Mouse (Mus musculus): ENCODE results near the gene Atp9a.
"Not testable (repeated sequence)": the region's sequence is repeated elsewhere in the genome, so short reads cannot be mapped to it uniquely, and the experiment has no call there.

Gene Atp9a

DNA sequence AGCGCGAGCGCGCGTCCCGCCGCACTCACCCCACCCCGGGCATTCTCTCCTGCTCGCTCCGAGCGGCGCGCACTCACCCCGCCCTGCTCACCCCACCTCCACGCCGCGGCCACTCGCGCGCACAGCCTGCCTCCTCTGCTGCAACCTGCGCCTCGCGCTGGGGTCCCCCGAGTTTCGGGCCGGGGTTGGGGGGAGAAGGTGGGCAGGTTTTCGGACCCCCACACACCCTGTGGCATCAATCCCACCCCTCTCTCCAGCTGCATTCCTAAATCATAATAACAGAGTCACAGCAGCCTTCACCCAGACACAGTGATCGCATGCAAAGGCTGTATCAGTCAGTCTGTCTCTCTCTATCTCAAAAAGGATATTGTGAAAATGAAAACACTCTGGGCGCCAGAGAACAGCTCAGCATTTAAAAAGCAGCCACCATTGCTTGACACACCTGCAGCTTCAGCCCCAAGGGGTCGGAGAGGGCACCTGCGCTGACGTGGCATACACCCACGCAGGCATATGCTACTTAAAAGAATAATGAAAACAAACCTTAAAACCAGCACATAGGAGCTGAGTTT, at the start of gene Atp9a:
Gene Atp9a, minus strand, starts transcription at position 351 of the 569 bp plus-strand sequence.
- DNase-seq = peak; percentile 86

DNA sequence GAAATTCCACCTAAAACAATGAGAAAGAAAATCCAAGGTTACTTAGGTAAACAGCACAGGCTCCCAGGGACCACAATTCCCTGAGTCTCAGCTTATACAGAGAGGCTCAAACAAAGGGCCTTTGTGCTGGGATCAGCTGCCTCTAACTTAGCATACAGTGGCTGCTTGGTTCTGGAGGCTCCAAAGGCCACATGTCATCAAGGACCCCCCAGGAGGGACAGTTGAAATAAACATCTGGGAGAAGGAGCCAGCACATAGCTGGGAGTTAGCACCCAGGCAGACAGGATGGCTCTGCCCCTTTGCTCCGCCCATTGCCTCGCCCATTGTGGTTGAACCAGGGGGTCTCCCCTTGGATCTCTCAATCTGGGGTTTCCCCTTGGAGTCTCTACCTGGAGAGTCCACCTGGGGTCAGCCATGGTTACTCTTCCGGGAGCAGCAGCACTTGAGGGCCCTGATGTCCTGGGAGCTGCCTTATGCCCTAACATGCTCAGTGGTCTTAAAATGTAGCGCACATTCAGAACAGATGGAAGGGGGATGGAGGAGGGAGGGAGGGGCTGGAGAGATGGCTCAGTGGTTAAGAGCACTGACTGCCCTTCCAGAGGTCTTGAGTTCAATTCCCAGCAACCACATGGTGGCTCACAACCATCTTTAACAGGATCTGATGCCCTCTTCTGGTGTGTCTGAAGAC, 49.0 kb upstream of the Atp9a start:
- no peak for DNase-seq

DNA sequence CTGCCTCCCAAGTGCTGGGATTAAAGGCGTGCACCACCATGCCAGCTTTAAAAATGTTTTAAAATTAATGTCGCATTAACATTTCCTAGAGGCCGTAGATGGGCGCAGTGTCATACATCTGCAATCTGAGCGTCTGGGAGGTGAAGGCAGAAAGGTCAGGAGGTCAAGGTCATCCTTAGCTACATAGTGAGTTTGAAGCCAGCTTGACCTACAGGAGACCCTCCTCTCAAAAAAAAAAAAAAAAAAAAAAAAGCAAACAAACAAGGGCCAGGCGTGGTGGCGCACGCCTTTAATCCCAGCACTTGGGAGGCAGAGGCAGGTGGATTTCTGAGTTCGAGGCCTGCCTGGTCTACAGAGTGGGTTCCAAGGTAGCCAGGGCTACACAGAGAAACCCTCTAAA, 44.0 kb upstream of the Atp9a start:
- no peak for DNase-seq

DNA sequence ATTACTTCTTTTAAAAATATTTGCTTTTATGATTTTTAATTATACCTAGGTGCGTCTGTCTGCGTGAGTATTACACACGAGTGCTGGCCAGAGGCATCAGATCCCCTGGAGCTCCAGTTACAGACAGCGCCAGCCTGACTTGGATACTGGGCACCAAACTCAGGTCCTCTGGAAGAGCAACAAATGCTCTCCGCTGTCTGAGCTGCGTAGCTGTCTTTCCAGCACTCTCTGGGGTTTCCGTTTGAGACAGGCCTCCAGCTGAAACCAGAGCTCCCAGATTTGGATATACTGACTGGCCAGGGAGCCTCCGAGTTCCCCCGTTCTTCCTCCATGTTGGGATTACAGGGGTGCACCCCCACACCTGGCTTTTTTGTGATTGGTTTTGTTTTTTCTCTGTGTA, 38.4 kb upstream of the Atp9a start:
- DNase-seq = no peak

DNA sequence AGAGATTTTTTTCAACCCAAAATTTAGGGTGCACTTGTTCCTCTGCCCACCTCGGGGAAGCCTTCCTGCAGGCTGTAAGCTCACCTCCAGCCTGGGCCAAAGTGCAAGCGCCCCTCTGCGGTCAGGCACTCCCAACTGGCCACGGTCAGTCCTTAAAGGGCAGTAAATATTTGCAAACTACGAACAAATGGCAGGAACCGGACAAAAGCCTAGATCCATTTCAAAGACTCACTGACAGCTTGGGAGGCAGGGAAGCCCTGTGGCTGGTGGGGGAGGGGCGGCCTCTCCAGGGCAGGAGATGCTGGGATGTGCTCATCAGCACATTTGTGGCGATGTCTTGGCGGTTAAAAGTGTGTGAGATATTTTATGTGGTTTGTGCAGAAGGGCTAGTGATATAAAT, 37.8 kb upstream of the Atp9a start:
- DNase-seq = no peak

GRCm38 (mm10) chr2:168777481-168777880, 35.3 kb upstream of the Atp9a start:
- DNase-seq = no peak

- DNase-seq = no peak
Measured at GRCm38 (mm10) chr2:168776238-168776637, 34.0 kb upstream of the Atp9a start.

DNA sequence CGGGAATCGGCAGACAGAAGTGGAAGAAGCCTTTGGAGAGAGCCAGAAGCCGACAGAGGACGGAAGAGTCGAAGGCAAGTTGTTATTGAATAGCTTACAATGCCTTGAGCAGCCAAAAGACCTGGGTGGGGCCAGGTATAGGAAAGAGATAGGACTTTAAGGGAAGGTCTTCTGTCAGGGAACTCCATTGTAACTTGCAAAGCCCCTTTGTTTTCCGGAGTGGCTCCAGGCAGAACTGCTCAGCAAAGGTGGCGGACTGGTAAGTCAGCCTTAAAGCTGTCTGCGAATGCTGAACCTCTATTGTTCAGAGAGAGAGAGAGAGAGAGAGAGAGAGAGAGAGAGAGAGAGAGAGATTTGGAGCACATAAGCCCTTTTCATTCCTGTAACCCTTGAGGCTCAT, 27.1 kb upstream of the Atp9a start:
- DNase-seq = no peak

DNA sequence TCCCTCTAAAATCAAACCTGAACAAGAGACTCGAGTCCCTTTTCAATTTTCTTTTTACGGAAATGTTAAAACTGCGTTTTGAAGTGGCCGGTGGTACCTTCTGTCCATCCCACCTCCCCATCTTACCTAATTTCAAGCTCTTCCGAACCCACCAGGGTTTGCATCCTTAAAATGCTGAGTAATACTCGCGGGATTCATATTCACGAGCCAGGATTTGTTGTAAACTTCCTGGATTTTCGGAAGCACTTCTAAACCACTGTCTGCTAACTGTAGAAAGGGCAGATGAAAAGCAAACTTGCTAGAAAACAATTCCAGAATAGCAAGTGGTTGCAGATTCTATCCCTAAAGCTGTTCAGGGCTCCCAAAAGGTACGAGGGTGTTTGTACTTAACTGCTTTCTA, 25.4 kb upstream of the Atp9a start, which contains the start of gene Sall4:
Gene Sall4, minus strand, starts transcription at position 362 of the 400 bp plus-strand sequence.
- DNase-seq = no peak

GRCm38 (mm10) chr2:168766538-168767361, 24.5 kb upstream of the Atp9a start:
- no peak for DNase-seq

GRCm38 (mm10) chr2:168765696-168766537, 23.7 kb upstream of the Atp9a start:
- DNase-seq = no peak

DNA sequence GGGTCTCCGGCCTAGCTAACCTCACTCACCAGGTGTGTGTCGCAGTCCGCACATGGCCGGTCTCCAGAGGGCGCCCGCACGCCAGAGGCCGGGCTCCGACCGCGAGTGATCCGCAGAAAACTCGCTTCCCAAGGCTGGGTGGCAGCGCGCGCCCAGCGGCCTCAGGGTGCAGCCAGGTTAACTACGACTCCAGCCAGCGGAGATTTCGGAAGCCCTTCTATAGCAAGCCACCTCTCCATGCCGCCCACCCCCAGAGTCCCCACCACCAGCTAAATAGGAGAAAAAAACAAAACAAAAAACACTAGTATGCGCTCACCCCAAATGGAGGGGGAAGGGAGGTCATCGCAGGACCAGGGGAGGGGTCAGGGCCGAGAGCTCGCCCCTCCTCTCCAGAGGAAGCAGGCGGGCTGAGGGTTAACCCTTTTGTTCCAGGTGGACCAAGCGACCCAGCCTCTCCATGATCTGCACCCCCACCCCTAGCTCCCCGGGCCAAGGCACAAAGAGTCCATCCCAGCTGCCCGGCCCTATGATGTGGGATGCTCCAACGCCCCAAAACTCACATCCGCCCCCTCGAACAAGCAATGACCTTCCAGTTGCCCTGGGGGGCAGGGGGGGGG, 23.0 kb upstream of the Atp9a start:
- DNase-seq = no peak

- no peak for DNase-seq
Measured at GRCm38 (mm10) chr2:168764460-168764867, 22.3 kb upstream of the Atp9a start.

GRCm38 (mm10) chr2:168763785-168764184, 21.6 kb upstream of the Atp9a start:
- no peak for DNase-seq

DNA sequence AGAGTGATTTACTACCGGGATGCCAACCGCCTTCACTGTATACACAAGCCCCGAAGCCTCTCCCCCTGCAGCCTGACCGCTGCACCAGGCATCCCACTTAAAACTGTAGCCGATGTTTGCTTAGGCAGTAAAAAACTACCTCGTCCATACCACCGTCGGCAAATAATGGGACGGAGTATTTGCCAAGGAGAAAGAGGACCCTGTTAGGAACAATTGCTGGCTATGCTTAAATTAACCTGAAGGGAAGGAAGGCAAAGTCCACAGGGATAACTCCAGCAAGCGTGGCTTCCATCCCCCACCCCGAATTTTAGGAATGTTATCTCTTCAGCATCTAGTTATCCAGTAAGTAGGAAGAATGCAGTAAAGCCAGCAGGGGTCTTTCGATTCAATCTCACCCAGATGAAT, 20.2 kb upstream of the Atp9a start:
- DNase-seq = no peak

DNA sequence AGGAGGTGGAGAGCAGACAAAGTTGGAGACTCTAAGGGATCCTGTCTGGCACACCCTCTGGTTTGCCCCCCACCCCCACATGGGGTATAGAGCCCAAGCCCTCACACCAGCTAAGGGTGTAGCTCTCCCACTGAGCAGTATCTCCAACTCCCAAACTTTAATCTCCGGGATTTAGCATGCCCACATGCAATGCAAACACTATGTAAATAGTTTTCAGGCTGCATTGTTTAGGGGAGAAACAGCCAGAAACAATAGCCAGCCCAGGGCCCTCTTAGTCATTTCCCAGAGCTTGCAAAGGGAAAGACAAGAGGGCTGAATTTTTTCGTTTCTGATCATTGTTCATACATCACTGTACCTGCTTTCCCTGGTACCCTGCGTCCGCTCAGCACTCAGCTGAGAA, 19.7 kb upstream of the Atp9a start:
- no peak for DNase-seq

GRCm38 (mm10) chr2:168761141-168761540, 18.9 kb upstream of the Atp9a start:
- DNase-seq = no peak

DNA sequence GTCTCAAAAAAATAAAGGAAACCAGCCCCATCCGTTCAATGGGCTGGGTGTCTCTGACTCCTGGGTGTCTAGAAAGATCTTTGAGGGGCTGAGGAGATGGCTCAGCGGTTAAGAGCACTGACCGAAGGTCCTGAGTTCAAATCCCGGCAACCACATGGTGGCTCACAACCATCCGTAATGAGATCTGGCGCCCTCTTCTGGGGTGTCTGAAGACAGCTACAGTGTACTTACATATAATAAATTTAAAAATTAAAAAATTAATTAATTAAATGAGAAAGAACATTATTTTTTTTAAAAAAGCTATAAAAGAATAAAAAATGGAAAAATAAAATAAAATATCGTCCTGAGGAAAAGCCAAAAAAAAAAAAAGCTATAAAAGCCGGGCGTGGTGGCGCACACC, 2.2 kb upstream of the Atp9a start:
- not testable (repeated sequence) for DNase-seq

GRCm38 (mm10) chr2:168742649-168743048, 440 bp upstream of the Atp9a start:
- peak; percentile 58 for DNase-seq

- DNase-seq = peak; percentile 92
Measured at GRCm38 (mm10) chr2:168741273-168742058, 743 bp downstream of the Atp9a start.

DNA sequence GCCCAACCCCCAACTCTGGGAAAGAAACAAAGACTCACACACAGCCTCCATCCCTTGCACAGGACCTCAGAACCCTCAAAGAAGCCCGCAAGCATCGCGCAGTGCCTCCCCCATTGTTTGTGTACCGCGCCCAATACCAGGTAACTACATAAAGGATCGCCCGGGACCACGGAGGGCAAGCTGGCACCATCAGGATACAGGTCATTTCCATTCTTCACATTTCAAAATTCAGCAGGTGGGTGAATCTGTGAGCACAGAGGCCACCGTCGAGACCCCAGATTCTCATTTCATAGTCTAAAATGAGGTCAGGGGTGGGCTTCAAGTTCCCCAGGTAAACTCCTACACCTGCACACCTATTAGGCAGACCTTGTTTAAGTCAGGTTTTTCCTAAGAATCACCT, 1.7 kb downstream of the Atp9a start:
- DNase-seq = peak; percentile 54

GRCm38 (mm10) chr2:168738854-168739253, 3.4 kb downstream of the Atp9a start:
- DNase-seq = no peak

Data from cerebellum, adult 11-12 months (tissue).